Mouse (Mus musculus) NIH3T3 (cell line): ENCODE measurements around the gene Peli2.

Experiments
- DNase-seq: peaks from one replicate; pipeline ENCODE4 v3.0.0-alpha.2; 2012; ENCODE audit warnings: low read depth

Peli2 gene

DNA sequence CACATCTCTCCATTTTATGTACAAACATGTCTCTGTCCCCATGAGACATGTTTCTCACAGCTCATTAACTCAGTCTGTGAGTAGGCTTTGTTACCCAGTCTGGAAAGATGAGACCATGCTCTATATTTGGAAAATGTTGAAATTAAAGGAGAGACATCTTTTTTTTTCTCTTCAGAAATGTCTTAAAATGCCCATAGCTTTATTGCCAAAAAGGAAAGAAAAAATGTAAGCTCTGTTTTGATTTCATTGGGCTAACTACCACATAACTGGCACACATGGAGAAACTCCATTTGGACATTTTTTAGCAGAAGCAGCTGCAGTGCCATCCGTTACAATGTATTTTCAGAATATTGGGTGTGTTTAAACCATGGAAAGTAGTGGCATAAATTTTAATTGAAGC, 103.6 kb downstream of the Peli2 start:
- DNase-seq: no peak

DNA sequence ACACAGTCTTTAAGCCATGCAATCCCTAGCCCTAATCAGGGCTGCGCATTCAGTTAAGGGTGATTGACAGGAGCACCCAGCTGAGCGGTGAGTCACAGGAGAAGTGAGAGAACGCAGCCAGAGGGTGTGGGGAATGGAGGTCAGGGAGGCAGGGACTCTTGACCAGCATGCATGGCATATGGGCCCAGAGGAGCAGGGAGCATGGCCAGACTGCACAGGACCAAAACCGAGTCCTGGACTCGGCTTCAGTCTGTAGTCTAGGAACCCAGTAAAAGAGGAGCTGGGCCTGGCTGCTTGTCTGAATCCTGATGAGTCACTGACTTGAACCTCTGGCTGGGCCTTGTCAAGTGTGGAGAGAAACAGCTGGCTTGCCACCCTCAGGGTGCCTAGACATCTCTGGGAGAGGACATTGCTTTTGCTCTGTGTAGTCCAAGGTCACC, 104.3 kb downstream of the Peli2 start:
- DNase-seq: peak; percentile 70

DNA sequence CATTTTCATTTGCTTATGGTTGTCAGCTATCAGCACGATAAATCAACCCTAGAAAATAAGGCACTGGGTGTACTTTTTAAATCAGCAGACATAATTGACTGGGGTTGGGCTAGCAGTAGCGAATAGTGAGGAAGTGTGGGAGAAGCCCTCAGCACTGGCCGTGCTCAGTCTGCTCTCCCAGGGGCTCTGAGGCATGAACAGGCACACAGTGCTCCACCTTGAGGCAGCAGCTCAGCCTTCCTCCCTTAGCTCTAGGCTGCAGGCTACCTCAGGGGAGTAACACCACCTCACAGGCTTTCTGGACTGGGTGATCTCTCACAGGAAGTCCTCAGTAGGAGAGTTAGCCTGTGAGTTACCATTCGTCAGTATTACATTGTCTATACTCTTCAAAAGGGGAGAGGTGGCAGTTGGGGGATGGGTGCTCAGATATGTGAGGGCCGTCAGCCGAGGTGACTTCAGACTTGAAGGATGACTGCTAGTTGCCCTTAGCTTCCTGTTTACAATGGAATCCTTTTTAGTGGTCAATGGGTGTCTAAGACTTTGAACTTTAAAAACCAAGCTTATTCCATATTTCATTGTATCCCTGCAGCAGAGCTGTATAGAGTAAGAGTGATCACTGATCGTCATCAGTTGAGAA, 105.3 kb downstream of the Peli2 start:
- no peak for DNase-seq

DNA sequence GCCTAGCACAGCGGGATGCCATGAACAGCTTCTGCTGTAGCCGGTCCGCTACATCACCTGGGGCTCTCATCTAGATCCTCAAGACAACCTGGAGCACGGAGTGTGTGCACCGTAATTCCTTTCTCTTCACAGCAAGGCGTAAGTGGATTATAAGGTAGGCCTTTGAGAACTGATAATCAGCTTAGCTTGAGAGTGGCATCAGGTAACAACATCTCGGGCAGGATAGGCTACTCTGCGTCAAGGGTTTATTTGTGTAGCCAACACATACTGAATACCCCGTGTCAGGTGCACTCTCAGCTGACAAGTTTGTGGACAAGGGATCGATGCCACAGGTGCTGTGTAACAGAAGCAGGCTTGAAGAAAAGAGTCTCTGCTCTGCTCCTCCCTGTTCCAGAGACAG, 106.1 kb downstream of the Peli2 start:
- DNase-seq: no peak

DNA sequence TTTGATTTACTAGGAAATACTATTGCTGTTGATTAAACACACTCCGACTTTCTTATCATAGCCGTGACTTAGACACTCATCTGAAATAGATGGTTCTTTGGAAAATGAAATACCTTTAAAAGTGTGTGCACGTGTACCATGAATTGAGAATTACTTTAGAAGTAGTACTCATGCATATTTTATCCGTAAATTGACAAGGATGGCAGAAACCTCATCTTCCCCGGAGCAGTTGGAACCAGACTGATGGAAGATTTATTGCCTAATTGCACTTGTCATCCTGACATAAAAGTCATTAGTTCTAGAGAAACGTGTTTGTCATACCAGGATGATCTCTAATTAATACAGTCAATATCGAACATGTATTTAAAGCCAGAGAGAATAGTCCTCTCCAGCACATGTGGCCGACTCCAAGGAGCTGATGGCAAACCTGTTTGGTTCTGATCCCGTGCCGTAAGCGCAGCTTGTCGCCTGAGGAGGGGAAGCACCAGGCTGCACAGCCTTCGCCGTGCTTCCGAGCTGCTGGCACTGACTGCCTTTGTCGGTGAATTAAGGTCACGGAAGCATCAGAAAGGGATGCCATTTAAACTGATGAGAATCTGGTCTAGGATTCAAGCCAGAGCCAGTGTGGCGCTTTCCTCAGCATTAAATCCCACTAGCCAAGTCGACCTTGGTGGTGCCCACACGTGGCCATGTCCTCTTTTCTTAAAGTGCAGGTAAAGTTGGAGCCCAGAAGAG, 114.3 kb downstream of the Peli2 start:
- no peak for DNase-seq

DNA sequence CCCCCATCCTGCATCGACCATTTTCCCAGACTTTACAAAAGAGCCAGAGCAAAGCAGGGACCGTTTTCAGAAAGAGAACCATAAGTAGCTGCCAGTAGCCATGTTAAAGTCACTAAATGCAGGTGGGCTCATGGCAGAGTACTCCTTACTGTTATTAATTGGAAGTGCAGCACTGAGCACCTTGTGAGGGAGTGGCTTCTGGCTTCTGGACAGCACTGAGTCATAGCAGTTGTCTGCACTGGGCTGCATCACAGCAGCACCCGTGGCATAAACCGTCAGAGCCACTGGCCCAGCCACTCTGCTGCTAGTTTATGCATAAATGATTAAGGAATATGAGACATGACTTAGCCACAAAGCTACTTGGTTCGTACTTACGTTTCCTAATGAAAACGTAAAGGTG, 120.7 kb downstream of the Peli2 start:
- no peak for DNase-seq

- no peak for DNase-seq
Observed at GRCm38 (mm10) chr14:48246236-48246635, 125.6 kb downstream of the Peli2 start.

GRCm38 (mm10) chr14:48246963-48247362, 126.3 kb downstream of the Peli2 start:
- DNase-seq: no peak

- DNase-seq: peak; percentile 59
Observed at GRCm38 (mm10) chr14:48249459-48249858, 128.8 kb downstream of the Peli2 start.

GRCm38 (mm10) chr14:48249909-48250308, 129.3 kb downstream of the Peli2 start:
- no peak for DNase-seq

DNA sequence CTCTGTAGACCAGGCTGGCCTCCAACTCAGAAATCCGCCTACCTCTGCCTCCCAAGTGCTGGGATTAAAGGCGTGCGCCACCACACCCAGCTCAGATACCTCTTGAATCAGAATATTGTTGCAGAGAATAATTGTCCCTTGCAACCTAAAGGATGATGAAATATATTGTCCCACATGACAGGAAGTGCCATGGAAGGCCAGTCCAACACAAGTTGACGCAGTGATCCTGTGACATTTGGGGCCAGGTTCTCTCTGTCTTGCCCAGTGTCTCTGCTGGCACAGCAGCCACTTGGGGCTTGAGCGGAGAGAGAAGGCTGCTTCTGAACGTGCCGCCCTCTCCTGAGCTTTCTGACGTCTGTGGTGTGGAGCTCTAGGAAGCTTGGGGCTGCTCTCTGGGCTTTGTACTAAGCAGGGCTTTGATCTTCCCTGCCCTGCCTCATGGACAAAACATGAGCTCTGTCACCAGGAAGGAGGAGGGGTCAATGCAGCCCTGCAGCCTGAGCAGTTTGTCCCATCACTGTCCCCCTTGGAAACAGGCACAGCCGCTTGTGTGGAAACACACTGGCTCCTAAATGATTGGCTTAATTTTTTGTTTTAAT, 130.9 kb downstream of the Peli2 start:
- no peak for DNase-seq

DNA sequence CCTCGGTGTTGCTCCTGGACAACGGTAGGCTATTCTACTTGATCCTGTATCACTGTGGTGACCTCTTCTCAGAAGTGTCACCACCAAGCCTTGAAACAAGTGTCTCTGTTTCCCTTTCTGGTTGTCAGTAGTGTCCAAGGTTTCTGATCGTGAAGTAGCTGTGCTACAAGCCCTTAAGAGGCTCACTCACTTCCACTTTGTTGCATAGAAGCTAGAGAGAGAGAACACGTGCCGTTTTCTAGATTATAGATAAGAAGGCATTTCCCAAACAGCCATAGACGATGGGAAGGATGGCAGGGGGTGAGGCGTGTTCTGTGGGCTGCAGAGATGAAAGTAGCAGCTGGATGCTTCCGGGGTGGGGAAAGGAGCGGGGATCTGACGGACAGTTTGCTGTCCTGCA, 132.6 kb downstream of the Peli2 start:
- no peak for DNase-seq

- DNase-seq: no peak
Observed at GRCm38 (mm10) chr14:48254696-48255095, 134.1 kb downstream of the Peli2 start.

GRCm38 (mm10) chr14:48255290-48255689, 134.7 kb downstream of the Peli2 start:
- no peak for DNase-seq

DNA sequence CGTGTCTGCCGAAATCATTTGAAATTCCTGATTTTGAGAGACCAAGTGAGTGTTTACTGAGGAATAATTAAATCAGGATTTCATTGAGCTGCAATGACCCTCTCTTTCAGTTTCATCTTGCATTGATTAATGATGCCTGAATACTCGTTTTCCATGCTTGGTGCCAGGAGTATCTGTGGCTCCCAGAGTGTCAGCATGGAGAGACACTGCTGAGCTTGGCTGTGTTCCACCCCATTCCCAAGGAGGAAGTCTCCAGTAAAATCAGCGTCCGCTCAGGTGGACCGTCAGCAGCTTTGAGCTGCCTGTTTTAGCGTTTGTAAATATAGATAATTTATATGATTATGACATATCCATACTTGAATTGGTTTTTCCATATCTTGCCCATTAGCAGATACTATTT, 137.1 kb downstream of the Peli2 start:
- no peak for DNase-seq

DNA sequence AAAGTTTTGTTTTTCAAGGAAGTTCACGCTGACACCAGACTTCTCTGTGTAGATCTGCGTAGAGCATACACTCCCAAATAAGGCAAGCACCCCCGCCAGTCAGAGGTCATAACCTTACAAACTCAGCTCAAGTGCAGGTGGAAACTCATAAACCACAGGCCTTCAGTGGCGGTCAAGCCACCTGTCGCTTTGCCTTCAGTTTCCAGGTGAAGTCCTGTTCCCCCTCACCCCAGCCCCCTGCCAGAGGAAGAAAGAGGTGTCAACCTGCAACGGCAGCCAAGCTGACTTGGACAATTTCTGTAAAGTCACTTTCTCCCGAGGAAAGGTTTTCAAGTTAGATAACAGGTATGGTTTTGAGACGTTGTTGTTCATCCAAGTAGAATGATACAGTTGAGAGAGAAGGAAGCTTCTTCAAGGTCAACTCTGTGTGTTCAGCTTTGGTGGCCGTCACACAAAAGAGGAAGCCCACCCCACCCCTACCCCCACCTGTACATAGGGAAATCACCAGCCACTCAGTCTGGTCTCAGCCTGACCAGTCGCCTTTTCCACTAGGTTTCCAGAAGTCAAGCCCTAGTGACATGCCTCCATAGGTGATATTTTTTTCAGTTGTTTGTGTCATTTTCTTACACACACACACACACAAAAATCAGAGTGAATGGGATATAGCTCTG, 138.2 kb downstream of the Peli2 start:
- DNase-seq: no peak

DNA sequence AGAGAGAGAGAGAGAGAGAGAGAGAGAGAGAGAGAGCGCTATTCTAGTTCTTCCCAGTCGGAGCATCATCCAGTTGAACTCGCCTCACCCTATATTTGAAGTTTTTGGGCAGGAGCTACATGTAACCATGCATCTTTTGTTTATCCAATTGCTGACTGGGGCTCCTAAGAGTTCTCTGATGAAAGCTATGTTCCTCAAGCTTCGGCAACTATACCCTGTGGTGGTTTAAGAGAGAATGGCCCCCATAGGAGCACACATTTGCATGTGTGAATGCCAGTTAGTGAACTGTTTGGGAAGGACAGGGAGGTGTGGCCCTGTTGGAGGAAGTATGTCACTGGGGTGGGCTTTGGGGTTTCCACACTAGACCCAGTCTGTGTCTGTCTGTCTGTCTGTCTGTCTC, 142.5 kb downstream of the Peli2 start:
- DNase-seq: no peak

DNA sequence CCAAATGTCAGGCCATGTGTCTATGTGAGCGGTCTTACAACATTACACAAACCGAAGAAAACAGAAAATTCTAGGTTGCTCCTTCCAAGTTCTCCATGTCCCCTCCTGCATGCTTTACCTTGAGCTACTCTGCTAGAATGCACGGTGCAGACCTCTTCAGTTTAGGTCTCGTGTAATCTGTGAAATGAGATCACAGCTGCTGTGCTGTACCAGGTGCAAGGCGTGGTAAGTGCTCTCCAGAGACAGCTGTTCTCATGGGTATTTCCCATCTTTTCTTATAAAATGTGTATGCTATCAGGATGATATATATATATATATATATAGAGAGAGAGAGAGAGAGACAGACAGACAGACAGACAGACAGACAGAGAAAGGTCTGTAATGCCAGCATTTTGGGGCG, 146.1 kb downstream of the Peli2 start:
- DNase-seq: no peak

DNA sequence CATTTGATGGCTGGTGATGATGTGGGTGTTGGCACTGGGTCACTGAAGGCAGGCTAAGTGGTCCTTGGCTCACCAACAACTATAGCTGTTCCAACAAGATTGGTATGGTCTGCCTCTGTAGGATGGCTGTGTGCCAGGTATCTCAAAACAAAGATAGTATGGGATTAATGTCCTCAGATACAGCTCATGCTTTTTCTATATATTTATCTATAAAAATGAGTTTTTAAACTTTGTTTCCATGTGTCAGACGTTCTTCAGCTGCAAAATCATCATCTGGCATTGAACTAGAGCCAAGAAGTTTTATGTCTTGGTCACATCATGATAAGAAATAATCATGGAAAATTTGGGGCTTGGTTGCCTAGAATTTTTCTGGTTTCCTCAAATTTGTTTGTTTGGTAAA, 157.7 kb downstream of the Peli2 start:
- DNase-seq: peak; percentile 67

DNA sequence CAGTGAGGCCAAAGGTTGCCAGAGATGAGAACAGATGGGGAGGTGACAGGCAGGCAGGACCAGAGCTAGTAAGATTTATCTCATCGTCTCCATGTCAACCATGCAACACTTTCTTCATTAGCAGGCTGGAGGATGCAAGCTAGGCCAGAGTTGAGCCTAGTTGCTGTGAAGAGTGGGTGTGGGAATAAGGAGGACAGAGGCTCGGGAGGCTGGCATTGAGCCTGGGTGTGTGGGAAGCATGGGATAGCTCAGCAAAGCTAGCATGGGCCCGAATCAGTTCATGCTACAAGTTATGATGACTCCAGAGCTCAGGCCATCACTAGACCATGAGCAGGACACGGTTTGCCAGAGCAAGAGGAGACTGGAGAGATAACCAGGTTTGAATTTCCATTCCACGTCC, 166.3 kb downstream of the Peli2 start:
- DNase-seq: no peak

GRCm38 (mm10) chr14:48287581-48287980, 167.0 kb downstream of the Peli2 start:
- DNase-seq: no peak

DNA sequence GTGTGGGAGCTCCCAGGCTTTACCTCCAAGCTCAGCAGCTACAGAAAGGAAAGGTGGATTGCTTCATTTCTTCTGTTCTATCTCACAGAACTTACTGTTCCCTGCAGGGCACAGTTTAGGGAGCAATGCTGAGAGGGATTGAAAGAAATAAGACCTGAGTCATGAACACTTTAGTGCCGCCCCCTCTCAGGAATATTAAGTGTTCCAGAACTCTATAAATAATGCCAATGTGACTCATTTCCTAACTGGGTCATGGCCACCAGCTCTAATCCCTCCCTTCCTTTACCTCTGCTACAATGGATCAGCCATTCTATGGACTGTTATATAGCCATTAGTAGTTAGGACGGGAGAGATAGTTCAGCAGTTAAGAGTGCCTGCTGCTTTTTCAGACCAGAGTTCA, 168.0 kb downstream of the Peli2 start:
- peak; percentile 65 for DNase-seq
